Mouse (Mus musculus): ENCODE data around the gene Susd3. TPM values are rescaled to one million over a fixed set of nuclear protein-coding genes. Genes with fewer than 3 reads are reported as not detected.

The Susd3 gene
- total RNA-seq, 2 experiments from 2014 or later: 0.32 TPM; not detected in 1

GRCm38 (mm10) chr13:49247740-49248466 lies 603 bp downstream of the Susd3 start:
- intact Hi-C loops (cut with DNase I): no loop called here
- DNase-seq: no peak

GRCm38 (mm10) chr13:49247232-49247739 lies 1.2 kb downstream of the Susd3 start:
- intact Hi-C loops (cut with DNase I): no loop called here
- no peak for DNase-seq

- DNase-seq: no peak
- intact Hi-C loops (cut with DNase I): no loop called here
Measured at GRCm38 (mm10) chr13:49246626-49247025, 1.9 kb downstream of the Susd3 start.

- intact Hi-C loops (cut with DNase I): no loop called here
- DNase-seq: no peak
Measured at GRCm38 (mm10) chr13:49246011-49246410, 2.5 kb downstream of the Susd3 start.

GRCm38 (mm10) chr13:49245251-49245650 lies 3.3 kb downstream of the Susd3 start:
- DNase-seq: no peak
- intact Hi-C loops (cut with DNase I): no loop called here

GRCm38 (mm10) chr13:49243492-49243891 lies 5.0 kb downstream of the Susd3 start:
- intact Hi-C loops (cut with DNase I): no loop called here
- no peak for DNase-seq

GRCm38 (mm10) chr13:49242321-49243065 lies 6.0 kb downstream of the Susd3 start:
- intact Hi-C loops (cut with DNase I): no loop called here
- DNase-seq: no peak

- intact Hi-C loops (cut with DNase I): no loop called here
- no peak for DNase-seq
Measured at GRCm38 (mm10) chr13:49238737-49239136, 9.8 kb downstream of the Susd3 start.

GRCm38 (mm10) chr13:49237617-49238016 lies 10.9 kb downstream of the Susd3 start:
- no peak for DNase-seq
- intact Hi-C loops (cut with DNase I): no loop called here

GRCm38 (mm10) chr13:49234711-49235110 lies 13.8 kb downstream of the Susd3 start:
- intact Hi-C loops (cut with DNase I): no loop called here
- no peak for DNase-seq

- intact Hi-C loops (cut with DNase I): no loop called here
Measured at GRCm38 (mm10) chr13:49233792-49234572, 14.5 kb downstream of the Susd3 start.

GRCm38 (mm10) chr13:49225633-49226032 lies 22.9 kb downstream of the Susd3 start:
- no peak for DNase-seq
- intact Hi-C loops (cut with DNase I): no loop called here

More at GRCm38 (mm10) chr13:49233792-49234572, 14.5 kb downstream of the Susd3 start:
- DNase-seq: no peak

GRCm38 (mm10) chr13:49225159-49225558 lies 23.3 kb downstream of the Susd3 start:
- intact Hi-C loops (cut with DNase I): no loop called here
- no peak for DNase-seq

- no peak for DNase-seq
- intact Hi-C loops (cut with DNase I): no loop called here
Measured at GRCm38 (mm10) chr13:49224729-49225128, 23.8 kb downstream of the Susd3 start.

- intact Hi-C loops (cut with DNase I): no loop called here
- DNase-seq: no peak
Measured at GRCm38 (mm10) chr13:49224314-49224713, 24.2 kb downstream of the Susd3 start.

- intact Hi-C loops (cut with DNase I): no loop called here
- DNase-seq: no peak
Measured at GRCm38 (mm10) chr13:49220912-49221311, 27.6 kb downstream of the Susd3 start.

- intact Hi-C loops (cut with DNase I): no loop called here
- no peak for DNase-seq
Measured at GRCm38 (mm10) chr13:49219367-49219766, 29.1 kb downstream of the Susd3 start.

GRCm38 (mm10) chr13:49218651-49219050 lies 29.9 kb downstream of the Susd3 start:
- intact Hi-C loops (cut with DNase I): no loop called here

GRCm38 (mm10) chr13:49216808-49217561 lies 31.5 kb downstream of the Susd3 start:
- intact Hi-C loops (cut with DNase I): no loop called here
- DNase-seq: no peak

More at GRCm38 (mm10) chr13:49218651-49219050, 29.9 kb downstream of the Susd3 start:
- DNase-seq: no peak

GRCm38 (mm10) chr13:49216220-49216552 lies 32.3 kb downstream of the Susd3 start:
- intact Hi-C loops (cut with DNase I): no loop called here
- no peak for DNase-seq

Data from gastrocnemius, postnatal 36 days (tissue).